Comparison of ENCODE assay signal across 13 mouse cellular contexts in genomic region chr3:98104851-98105471, GRCm38 (mm10). TPM values are rescaled to one million over a fixed set of nuclear protein-coding genes. Genes with fewer than 3 reads are reported as not detected.
A peak's percentile ranks its signal among the peaks of the same experiment; 100 is the strongest.
DNase-seq lines count a peak whose midpoint lies in the region; ATAC-seq lines count a peak whose summit lies in the region.
"Had no signal": no experiment of that assay in that cellular context is flagged by ENCODE, and none has a peak within 500 bp of the region (broad histone marks: within the 10 kb centered on the region; RNA-seq: fewer than 3 reads in every experiment).

No protein-coding gene starts in this region.

- no peaks in the 10 kb centered on the region; a peak in 1 of 4 replicates for H3K4me1 ChIP-seq in heart, embryonic 14.5 days (ENCODE audit: control insufficient read depth in 2 of 2, insufficient read depth in 2 of 2, low read length in 2 of 2)
- peaks cover 44% of the 10 kb centered on the region for H3K4me1 ChIP-seq in forebrain, embryonic 10.5 days
- H3K4me1 ChIP-seq in intestine, embryonic 16.5 days (ENCODE audit: control insufficient read depth, insufficient read depth, low read length), result peaks cover 16% of the 10 kb centered on the region; the same call in 1 of the 2 replicates
- H3K4me1 ChIP-seq in midbrain, embryonic 14.5 days (ENCODE audit: control insufficient read depth, insufficient read depth, low read length), result peaks cover 16% of the 10 kb centered on the region

- H3K9ac ChIP-seq in heart, embryonic 14.5 days (ENCODE audit: low read length), result no peak overlapping the region
- peak overlapping the region; percentile 27; the same call in 1 of the 2 replicates for H3K9ac ChIP-seq in intestine, embryonic 16.5 days (ENCODE audit: low read depth, low read length)
- H3K9ac ChIP-seq in midbrain, embryonic 14.5 days (replicated peaks; ENCODE audit: low read length), result no peak overlapping the region
- H3K9ac ChIP-seq: lung, embryonic 15.5 days had no signal

- peaks cover 100% of the 10 kb centered on the region for H3K36me3 ChIP-seq in heart, embryonic 14.5 days (ENCODE audit: control insufficient read depth, insufficient read depth, low read length)
- peaks cover 98% of the 10 kb centered on the region for H3K36me3 ChIP-seq in forebrain, embryonic 10.5 days (replicated peaks)
- peaks cover 18% of the 10 kb centered on the region for H3K36me3 ChIP-seq in intestine, embryonic 16.5 days (ENCODE audit: control insufficient read depth, insufficient read depth, low read length)
- H3K36me3 ChIP-seq in midbrain, embryonic 14.5 days (ENCODE audit: control insufficient read depth, insufficient read depth, low read length), result peaks cover 7% of the 10 kb centered on the region

- no peak for DNase-seq in heart, adult 8-10 months (ENCODE audit: low spot score)
- peak; percentile 29 for DNase-seq in forebrain, embryonic 10.5 days (ENCODE audit: extremely low spot score, low spot score)
- DNase-seq in midbrain, embryonic 14.5 days, result peak; percentile 62
- no peak for DNase-seq in layer of hippocampus, postnatal 10 days (ENCODE audit: low spot score in 2 of 2)
- no peak for DNase-seq in lung, postnatal 10 days
- no peak for DNase-seq in cerebellum, adult 11-12 months
- DNase-seq: adrenal gland, postnatal 36 days; gastrocnemius, postnatal 14 days had no signal

- peaks cover 11% of the 10 kb centered on the region for H3K9me3 ChIP-seq in heart, embryonic 14.5 days (ENCODE audit: control insufficient read depth, low read length)
- H3K9me3 ChIP-seq in forebrain, embryonic 10.5 days, result peaks cover 12% of the 10 kb centered on the region
- peaks cover 10% of the 10 kb centered on the region for H3K9me3 ChIP-seq in intestine, embryonic 16.5 days (ENCODE audit: control insufficient read depth, low read length)
- no peaks in the 10 kb centered on the region for H3K9me3 ChIP-seq in midbrain, embryonic 14.5 days (ENCODE audit: control insufficient read depth, low read length)
- H3K9me3 ChIP-seq: lung, embryonic 15.5 days had no signal

- H3K27me3 ChIP-seq in heart, embryonic 14.5 days (ENCODE audit: control insufficient read depth, insufficient read depth, low read length), result no peaks in the 10 kb centered on the region
- H3K27me3 ChIP-seq in forebrain, embryonic 10.5 days (ENCODE audit: poor library complexity, severe bottlenecking), result 0 out of 2 replicates have a peak, but pooled peaks cover 7% of the 10 kb centered on the region
- no peaks in the 10 kb centered on the region for H3K27me3 ChIP-seq in intestine, embryonic 16.5 days (replicated peaks; ENCODE audit: control insufficient read depth, insufficient read depth, low read length)
- no peaks in the 10 kb centered on the region for H3K27me3 ChIP-seq in midbrain, embryonic 14.5 days (ENCODE audit: control insufficient read depth, insufficient read depth, low read length)
- H3K27me3 ChIP-seq: CH12.LX; lung, embryonic 15.5 days had no signal

- no peak overlapping the region for H3K4me3 ChIP-seq in heart, embryonic 14.5 days (ENCODE audit: control insufficient read depth in 1 of 2, insufficient read depth in 1 of 2, low read depth in 1 of 2, low read length in 2 of 2)
- no peak overlapping the region for H3K4me3 ChIP-seq in forebrain, embryonic 10.5 days
- no peak overlapping the region for H3K4me3 ChIP-seq in intestine, embryonic 16.5 days (ENCODE audit: low read length)
- no peak overlapping the region for H3K4me3 ChIP-seq in midbrain, embryonic 14.5 days (replicated peaks; ENCODE audit: low read depth, low read length)
- H3K4me3 ChIP-seq: lung, embryonic 15.5 days had no signal

- H3K4me2 ChIP-seq in heart, embryonic 14.5 days (ENCODE audit: low read length), result no peak overlapping the region
- H3K4me2 ChIP-seq in intestine, embryonic 16.5 days (ENCODE audit: low read depth, low read length), result no peak overlapping the region
- no peak overlapping the region for H3K4me2 ChIP-seq in midbrain, embryonic 14.5 days (ENCODE audit: low read length)
- H3K4me2 ChIP-seq: lung, embryonic 15.5 days had no signal

- 62% methylated on average over 9 of the region's 9 CpGs for WGBS in heart, embryonic 14.5 days
- 32% methylated on average over 9 of the region's 9 CpGs for WGBS in forebrain, embryonic 10.5 days
- 46% methylated on average over 9 of the region's 9 CpGs for WGBS in intestine, embryonic 16.5 days
- WGBS in midbrain, embryonic 14.5 days, result 17% methylated on average over 9 of the region's 9 CpGs

- no peak for ATAC-seq in heart, embryonic 14.5 days (ENCODE audit: insufficient number of reproducible peaks, insufficient read depth, low FRiP score, low read depth)
- peak; percentile 37; the same call in 1 of the 2 replicates for ATAC-seq in intestine, embryonic 16.5 days
- ATAC-seq in midbrain, embryonic 14.5 days (ENCODE audit: low FRiP score, low TSS enrichment), result peak; percentile 31; the same call in 1 of the 2 replicates

- peak overlapping the region; percentile 53 to 69 for H3K27ac ChIP-seq in heart, embryonic 14.5 days (replicated peaks in 1 of 2; ENCODE audit: control insufficient read depth in 1 of 2, insufficient read depth in 1 of 2, low read depth in 2 of 2, low read length in 2 of 2)
- H3K27ac ChIP-seq in forebrain, embryonic 10.5 days, result peak overlapping the region; percentile 79
- peak overlapping the region; percentile 18 for H3K27ac ChIP-seq in intestine, embryonic 16.5 days (ENCODE audit: low read length)
- H3K27ac ChIP-seq in midbrain, embryonic 14.5 days (replicated peaks; ENCODE audit: low read depth, low read length), result peak overlapping the region; percentile 66
- H3K27ac ChIP-seq: lung, embryonic 15.5 days had no signal

RNA-seq across cellular contexts. Expression of gene Adam30, which starts 55.5 kb away (rescaled TPM):
- polyA plus RNA-seq in heart, embryonic 14.5 days (2014; fragmentation: Nextera tagmentation; extraction: Ambion mirVana), result not detected in 2 replicates
- total RNA-seq in heart, adult 8-10 months (2022), result not detected
- polyA plus RNA-seq in forebrain, embryonic 10.5 days (2016; fragmentation: Nextera tagmentation; extraction: Ambion mirVana), result 0.04 TPM in 1 of 2 replicates, not detected in the other
- not detected in 2 replicates for polyA plus RNA-seq in intestine, embryonic 16.5 days (2015; fragmentation: Nextera tagmentation; extraction: Ambion mirVana)
- not detected in 2 replicates for polyA plus RNA-seq in midbrain, embryonic 14.5 days (2014; fragmentation: Nextera tagmentation; extraction: Ambion mirVana)
- total RNA-seq in layer of hippocampus, postnatal 10 days (2021), result not detected
- total RNA-seq: adrenal gland, postnatal 36 days; CH12.LX; gastrocnemius, postnatal 14 days had no signal
- polyA plus RNA-seq: lung, embryonic 15.5 days; small intestine, adult 2 months had no signal

Comparison
In these comparisons a context has a peak if more than half of its experiments do, and no peak if none do; other contexts are left out.
1. H3K27ac ChIP-seq: peak in every context shown above with its lines; median percentile 79 in forebrain, embryonic 10.5 days; 66 in midbrain, embryonic 14.5 days; 61 in heart, embryonic 14.5 days; 18 in intestine, embryonic 16.5 days.
2. DNase-seq: peak in forebrain, embryonic 10.5 days (single experiment) and midbrain, embryonic 14.5 days (single experiment); none in heart, adult 8-10 months (single experiment), layer of hippocampus, postnatal 10 days (0 of 2), lung, postnatal 10 days (single experiment) and cerebellum, adult 11-12 months (single experiment).